Mouse (Mus musculus) neutrophil, adult 65 days (primary cell): ENCODE measurements around the gene Oard1. TPM values are rescaled to one million over a fixed set of nuclear protein-coding genes. Genes with fewer than 3 reads are reported as not detected.

Experiments used
- total RNA-seq: library from RNA; stranded (reverse); gene quantifications from 2 replicates; pipeline ENCODE4 v1.2.4, GENCODE M21; 2023

Gene Oard1
- 16.9 and 20.7 TPM in 2 replicates for total RNA-seq

GRCm38 (mm10) chr17:48409380-48410298 lies at the start of gene Oard1, which contains the start of gene Nfya:
Gene Oard1, plus strand, starts transcription at chr17:48410014.
Gene Nfya, minus strand, starts transcription at chr17:48409906.

GRCm38 (mm10) chr17:48432158-48432980 lies 22.6 kb downstream of the Oard1 start, which contains the start of gene Apobec2:
Gene Apobec2, minus strand, starts transcription at chr17:48432930.

GRCm38 (mm10) chr17:48451353-48451675 lies 41.5 kb downstream of the Oard1 start, which contains the start of gene Tspo2:
Gene Tspo2, minus strand, starts transcription at chr17:48451522.

GRCm38 (mm10) chr17:48454688-48455087 lies 44.9 kb downstream of the Oard1 start, which contains the start of gene Unc5cl:
Gene Unc5cl, plus strand, starts transcription at chr17:48454901.

Other genes starting within 250 kb of the Oard1 start
- gene A530064D06Rik, start 242.7 kb upstream of the Oard1 start, total RNA-seq = 82.9 and 86.1 TPM in 2 replicates
- gene Trem1, start 177.2 kb upstream of the Oard1 start, total RNA-seq = 885 and 916 TPM in 2 replicates
- 381 and 386 TPM in 2 replicates for gene Trem3, start 162.2 kb upstream of the Oard1 start, total RNA-seq
- 27.4 and 30.3 TPM in 2 replicates for gene Treml4, start 145.7 kb upstream of the Oard1 start, total RNA-seq
- gene Treml2, start 110.5 kb upstream of the Oard1 start, total RNA-seq = 124 and 139 TPM in 2 replicates
- gene B430306N03Rik, start 93.9 kb upstream of the Oard1 start, total RNA-seq = 163 and 169 TPM in 2 replicates
- gene Trem2, start 63.6 kb upstream of the Oard1 start, total RNA-seq = 11.0 and 12.4 TPM in 2 replicates
- gene Treml1, start 50.1 kb upstream of the Oard1 start, total RNA-seq = 0.82 and 3.3 TPM in 2 replicates
- gene Nfya, start 108 bp upstream of the Oard1 start, total RNA-seq = 80.8 and 88.1 TPM in 2 replicates
- gene Apobec2, start 22.9 kb downstream of the Oard1 start, total RNA-seq = not detected in 2 replicates
- 0.61 TPM in 1 of 2 replicates, not detected in the other for gene Tspo2, start 41.5 kb downstream of the Oard1 start, total RNA-seq
- gene Unc5cl, start 44.9 kb downstream of the Oard1 start, total RNA-seq = not detected in 2 replicates